9 mouse cellular contexts compared by ENCODE assay signal in the genomic region with DNA sequence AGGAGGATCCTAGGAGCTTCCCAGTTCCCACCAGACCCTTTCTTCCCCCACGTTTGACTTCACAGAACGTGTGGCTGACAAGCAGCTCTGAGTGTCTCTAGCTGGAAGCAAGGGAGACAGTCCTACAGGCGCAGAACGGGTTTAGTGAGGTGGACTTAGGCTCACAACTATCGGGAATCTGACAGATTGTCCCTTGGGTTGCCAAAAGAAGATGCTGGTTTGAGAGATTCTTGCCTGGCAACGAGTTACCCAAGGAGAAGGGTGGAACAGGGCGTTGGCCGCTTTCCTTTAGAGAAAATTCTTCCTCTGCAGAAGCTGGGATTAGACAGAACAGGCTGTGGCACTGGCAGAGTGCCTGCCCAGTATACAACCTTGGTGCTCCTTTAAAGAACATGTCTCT. TPM values are rescaled to one million over a fixed set of nuclear protein-coding genes. Genes with fewer than 3 reads are reported as not detected.
A peak's percentile ranks its signal among the peaks of the same experiment; 100 is the strongest.
DNase-seq lines count a peak whose midpoint lies in the region; ATAC-seq and TF ChIP-seq lines count a peak whose summit lies in the region.
"Had no signal": no experiment of that assay in that cellular context is flagged by ENCODE, and none has a peak within 500 bp of the region (broad histone marks: within the 10 kb centered on the region; RNA-seq: fewer than 3 reads in every experiment).

No protein-coding gene starts in this region.

- H3K4me1 ChIP-seq in heart, embryonic 12.5 days (replicated peaks): 0 out of 2 replicates have a peak, but pooled peaks cover 5% of the 10 kb centered on the region
- H3K4me1 ChIP-seq in forebrain, embryonic 16.5 days (replicated peaks; ENCODE audit: control insufficient read depth, insufficient read depth, low read length): peaks cover 9% of the 10 kb centered on the region
- peaks cover 11% of the 10 kb centered on the region for H3K4me1 ChIP-seq in midbrain, embryonic 15.5 days
- no peaks in the 10 kb centered on the region for H3K4me1 ChIP-seq in kidney, adult 2 months (ENCODE audit: control insufficient read depth, insufficient read depth, low read length)

- 0 out of 2 replicates have a peak overlapping the region, but pooled peaks have one; percentile 58 for H3K4me3 ChIP-seq in heart, embryonic 12.5 days
- peak overlapping the region; percentile 76 for H3K4me3 ChIP-seq in forebrain, embryonic 16.5 days (replicated peaks; ENCODE audit: low read length)
- 0 out of 2 replicates have a peak overlapping the region, but pooled peaks have one; percentile 61 for H3K4me3 ChIP-seq in midbrain, embryonic 15.5 days
- no peak overlapping the region for H3K4me3 ChIP-seq in kidney, adult 2 months (ENCODE audit: insufficient read depth, low read depth, low read length)

- peaks cover 65% of the 10 kb centered on the region for H3K27me3 ChIP-seq in heart, embryonic 12.5 days (replicated peaks)
- H3K27me3 ChIP-seq in forebrain, embryonic 16.5 days (replicated peaks; ENCODE audit: control insufficient read depth, insufficient read depth, low read length): no peaks in the 10 kb centered on the region
- H3K27me3 ChIP-seq in midbrain, embryonic 15.5 days (replicated peaks): peaks cover 15% of the 10 kb centered on the region; the same call in 1 of the 2 replicates
- no peaks in the 10 kb centered on the region for H3K27me3 ChIP-seq in kidney, adult 2 months (replicated peaks; ENCODE audit: control insufficient read depth, insufficient read depth, low read length)

- H3K4me2 ChIP-seq in heart, embryonic 12.5 days: peak overlapping the region; percentile 91; the same call in 1 of the 2 replicates
- H3K4me2 ChIP-seq in forebrain, embryonic 16.5 days (ENCODE audit: low read length): peak overlapping the region; percentile 58
- peak overlapping the region; percentile 85 for H3K4me2 ChIP-seq in midbrain, embryonic 15.5 days

- no peaks in the 10 kb centered on the region for H3K36me3 ChIP-seq in heart, embryonic 12.5 days
- no peaks in the 10 kb centered on the region for H3K36me3 ChIP-seq in forebrain, embryonic 16.5 days (ENCODE audit: control insufficient read depth, insufficient read depth)
- H3K36me3 ChIP-seq in midbrain, embryonic 15.5 days (replicated peaks): no peaks in the 10 kb centered on the region
- no peaks in the 10 kb centered on the region for H3K36me3 ChIP-seq in kidney, adult 2 months (ENCODE audit: control insufficient read depth, insufficient read depth, low read length)

- WGBS in heart, embryonic 12.5 days: 35% methylated on average over 8 of the region's 8 CpGs
- 27% methylated on average over 8 of the region's 8 CpGs for WGBS in forebrain, embryonic 16.5 days
- 30% methylated on average over 8 of the region's 8 CpGs for WGBS in midbrain, embryonic 15.5 days
- WGBS in kidney, adult 2 months: 38% methylated on average over 8 of the region's 8 CpGs

- H3K9me3 ChIP-seq in heart, embryonic 12.5 days (replicated peaks): peaks cover 6% of the 10 kb centered on the region
- no peaks in the 10 kb centered on the region for H3K9me3 ChIP-seq in forebrain, embryonic 16.5 days (ENCODE audit: control insufficient read depth, low read length)
- H3K9me3 ChIP-seq in midbrain, embryonic 15.5 days: no peaks in the 10 kb centered on the region

- H3K9ac ChIP-seq in heart, embryonic 12.5 days: no peak overlapping the region
- H3K9ac ChIP-seq in forebrain, embryonic 16.5 days (replicated peaks; ENCODE audit: low read depth, low read length): peak overlapping the region; percentile 89
- peak overlapping the region; percentile 69; the same call in 1 of the 2 replicates for H3K9ac ChIP-seq in midbrain, embryonic 15.5 days

- no peak for ATAC-seq in heart, embryonic 12.5 days (ENCODE audit: insufficient number of reproducible peaks, low FRiP score)
- ATAC-seq in forebrain, embryonic 16.5 days: peak; percentile 30
- no peak for ATAC-seq in midbrain, embryonic 15.5 days (replicated peaks)

- DNase-seq in heart, adult 8-10 months (ENCODE audit: low spot score): no peak
- peak; percentile 56 for DNase-seq in brain, embryonic 14.5 days (ENCODE audit: low read depth)
- DNase-seq in adrenal gland, adult 2 months: no peak
- DNase-seq in kidney, postnatal 36 days: no peak
- no peak for DNase-seq in kidney, adult 2 months

- no peak for TF ChIP-seq POLR2A in brain, embryonic 14.5 days (IDR thresholded peaks at IDR 0.05; ENCODE audit: borderline replicate concordance, extremely low read depth, insufficient read depth, insufficient read length, poor library complexity, severe bottlenecking)
- TF ChIP-seq POLR2A in kidney, adult 2 months (IDR thresholded peaks at IDR 0.05; ENCODE audit: low read depth, low read length): no peak

- no peak overlapping the region for H3K27ac ChIP-seq in heart, embryonic 12.5 days (ENCODE audit: poor library complexity, severe bottlenecking)
- H3K27ac ChIP-seq in forebrain, embryonic 16.5 days (ENCODE audit: low read length): peak overlapping the region; percentile 96
- H3K27ac ChIP-seq in midbrain, embryonic 15.5 days: no peak overlapping the region
- no peak overlapping the region for H3K27ac ChIP-seq in kidney, adult 2 months (ENCODE audit: insufficient read depth, low read depth, low read length)
- H3K27ac ChIP-seq: macrophage had no signal

- TF ChIP-seq CTCF in brain, embryonic 14.5 days (IDR thresholded peaks at IDR 0.05; ENCODE audit: borderline replicate concordance, extremely low read depth, insufficient read depth, insufficient read length): no peak
- no peak for TF ChIP-seq CTCF in kidney, adult 2 months (conservative IDR thresholded peaks at IDR 0.05; ENCODE audit: insufficient read depth, insufficient read length, low read depth, low read length)

RNA-seq across cellular contexts. Expression of a gene that starts 0.4 kb away (rescaled TPM):
- 1.2 and 2.0 TPM in 2 replicates for polyA plus RNA-seq in heart, embryonic 12.5 days (2016; fragmentation: Nextera tagmentation; extraction: Ambion mirVana)
- not detected for total RNA-seq in heart, adult 8-10 months (2022)
- polyA plus RNA-seq in brain, embryonic 14.5 days (2012; rRNA removed): 3.3 and 4.3 TPM in 2 replicates
- 6.4 and 8.9 TPM in 2 replicates for polyA plus RNA-seq in forebrain, embryonic 16.5 days (2015; fragmentation: Nextera tagmentation; extraction: Ambion mirVana)
- 5.6 and 7.7 TPM in 2 replicates for polyA plus RNA-seq in midbrain, embryonic 15.5 days (2015; fragmentation: Nextera tagmentation; extraction: Ambion mirVana)
- under 1 TPM in 1 of 2 experiments, not detected in 1; 0.12 TPM for total RNA-seq in adrenal gland, adult 2 months (2021)
- 0.27 and 2.3 TPM in 2 replicates for polyA plus RNA-seq in adrenal gland, adult 2 months (2012; rRNA removed)
- polyA plus RNA-seq in kidney, adult 2 months (2012; rRNA removed): 1.1 TPM in 2 replicates
- polyA plus RNA-seq: macrophage had no signal

RNA-seq across cellular contexts. Expression of a gene that starts 12.1 kb away (rescaled TPM):
- polyA plus RNA-seq in heart, embryonic 12.5 days (2016; fragmentation: Nextera tagmentation; extraction: Ambion mirVana): 0.26 TPM in 2 replicates
- total RNA-seq in heart, adult 8-10 months (2022): under 1 TPM; 0.22 to 0.91 (median 0.50) TPM
- 23.4 and 57.0 TPM in 2 replicates for polyA plus RNA-seq in brain, embryonic 14.5 days (2012; rRNA removed)
- 37.1 and 40.3 TPM in 2 replicates for polyA plus RNA-seq in forebrain, embryonic 16.5 days (2015; fragmentation: Nextera tagmentation; extraction: Ambion mirVana)
- polyA plus RNA-seq in midbrain, embryonic 15.5 days (2015; fragmentation: Nextera tagmentation; extraction: Ambion mirVana): 35.2 and 39.8 TPM in 2 replicates
- total RNA-seq in adrenal gland, adult 2 months (2021): under 1 TPM; 0.58 to 0.83 TPM
- polyA plus RNA-seq in adrenal gland, adult 2 months (2012; rRNA removed): 0.30 and 0.42 TPM in 2 replicates
- 11.0 and 12.0 TPM in 2 replicates for polyA plus RNA-seq in kidney, adult 2 months (2012; rRNA removed)

RNA-seq across cellular contexts. Expression of a gene that starts 57.4 kb away (rescaled TPM):
- polyA plus RNA-seq in heart, embryonic 12.5 days (2016; fragmentation: Nextera tagmentation; extraction: Ambion mirVana): 36.2 and 41.2 TPM in 2 replicates
- total RNA-seq in heart, adult 8-10 months (2022): 1 to 10 TPM; 5.4 to 8.1 (median 6.3) TPM
- 97.3 and 97.9 TPM in 2 replicates for polyA plus RNA-seq in brain, embryonic 14.5 days (2012; rRNA removed)
- 189 and 196 TPM in 2 replicates for polyA plus RNA-seq in forebrain, embryonic 16.5 days (2015; fragmentation: Nextera tagmentation; extraction: Ambion mirVana)
- polyA plus RNA-seq in midbrain, embryonic 15.5 days (2015; fragmentation: Nextera tagmentation; extraction: Ambion mirVana): 180 and 188 TPM in 2 replicates
- total RNA-seq in adrenal gland, adult 2 months (2021): 10 to 100 TPM; 12.4 to 17.9 TPM
- polyA plus RNA-seq in adrenal gland, adult 2 months (2012; rRNA removed): 5.8 and 7.4 TPM in 2 replicates
- polyA plus RNA-seq in kidney, adult 2 months (2012; rRNA removed): 12.8 TPM in 2 replicates
